Mouse (Mus musculus): ENCODE results near the gene Arnt. TPM values are rescaled to one million over a fixed set of nuclear protein-coding genes. Genes with fewer than 3 reads are reported as not detected.
A peak's percentile ranks its signal among the peaks of the same experiment; 100 is the strongest.
"Not testable (repeated sequence)": the region's sequence is repeated elsewhere in the genome, so short reads cannot be mapped to it uniquely, and the experiment has no call there.

Arnt gene
- 10 to 100 TPM; 55.9 to 57.4 TPM for total RNA-seq (2021)

DNA sequence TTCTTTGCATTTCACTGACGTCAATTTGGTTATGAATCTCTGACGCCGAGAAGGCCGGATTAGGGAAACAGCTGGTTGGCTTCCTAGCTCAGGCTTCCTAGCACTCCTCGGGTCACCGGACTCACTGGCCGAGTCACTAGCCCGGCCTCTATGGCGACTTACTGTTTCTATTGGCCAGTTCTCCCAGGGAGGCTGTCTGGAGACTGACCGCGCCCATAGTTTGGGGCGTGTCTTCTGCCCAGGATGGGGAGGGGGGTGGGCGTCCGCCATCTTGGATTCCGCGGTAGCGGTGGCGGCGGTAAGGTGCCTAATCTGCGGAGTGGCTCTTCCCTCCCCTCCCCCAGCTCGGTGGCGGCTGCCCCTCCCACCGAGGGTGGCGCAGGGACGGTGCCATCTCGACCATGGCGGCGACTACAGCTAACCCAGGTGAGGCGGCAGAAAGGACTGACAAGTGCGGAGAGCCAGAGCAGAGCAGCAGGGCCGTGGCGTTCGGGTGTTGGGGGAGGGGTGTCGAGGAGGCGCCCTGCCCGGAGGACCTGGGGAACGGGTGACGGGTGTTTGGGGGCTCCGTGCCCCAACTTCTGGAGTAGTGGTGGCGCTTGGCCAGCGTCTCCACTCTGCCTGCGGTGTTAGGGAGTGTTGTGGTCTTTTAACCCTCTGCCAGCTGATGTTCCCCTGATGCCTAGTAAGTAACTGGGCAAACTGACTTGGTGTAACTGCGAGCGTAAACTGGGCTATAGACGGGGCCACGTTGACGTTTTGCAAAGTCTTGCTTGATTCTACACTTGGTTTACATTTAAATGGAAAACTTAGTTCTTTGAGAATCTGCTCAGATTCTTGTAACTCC is at the start of gene Arnt:
TSS of gene Arnt (plus strand) at position 253 of the 847 bp plus-strand sequence.
- DNase-seq, result peak; percentile 93

DNA sequence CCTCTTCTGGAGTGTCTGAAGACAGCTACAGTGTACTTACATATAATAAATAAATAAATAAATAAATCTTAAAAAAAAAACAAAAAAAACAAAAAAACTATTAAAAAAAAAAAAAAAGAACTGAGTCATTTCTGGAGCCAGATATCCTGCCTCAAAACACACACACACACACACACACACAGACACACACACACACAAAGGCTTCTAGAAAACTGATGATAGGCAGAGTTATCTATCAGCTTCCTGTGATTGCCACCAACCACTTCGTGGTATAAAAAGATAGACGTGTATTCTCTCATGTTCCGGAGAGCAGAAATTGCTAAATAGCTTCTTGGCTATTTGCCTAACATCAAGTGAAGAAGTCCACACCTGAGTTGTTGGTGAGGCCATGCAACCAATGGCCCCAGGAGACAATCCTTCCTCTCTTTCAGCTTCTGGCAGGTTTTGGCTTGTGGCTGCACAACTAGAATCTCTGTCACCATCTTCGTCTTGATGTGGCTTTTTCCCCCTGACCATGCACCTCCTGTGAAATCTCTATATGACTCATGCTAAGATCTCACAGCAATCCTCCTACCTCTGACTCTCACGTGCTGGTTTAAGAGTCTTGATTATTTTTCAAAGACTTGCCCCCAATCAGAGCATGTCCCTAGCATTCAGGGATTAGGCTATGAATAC is 48.6 kb upstream of the Arnt start:
- DNase-seq, result no peak

DNA sequence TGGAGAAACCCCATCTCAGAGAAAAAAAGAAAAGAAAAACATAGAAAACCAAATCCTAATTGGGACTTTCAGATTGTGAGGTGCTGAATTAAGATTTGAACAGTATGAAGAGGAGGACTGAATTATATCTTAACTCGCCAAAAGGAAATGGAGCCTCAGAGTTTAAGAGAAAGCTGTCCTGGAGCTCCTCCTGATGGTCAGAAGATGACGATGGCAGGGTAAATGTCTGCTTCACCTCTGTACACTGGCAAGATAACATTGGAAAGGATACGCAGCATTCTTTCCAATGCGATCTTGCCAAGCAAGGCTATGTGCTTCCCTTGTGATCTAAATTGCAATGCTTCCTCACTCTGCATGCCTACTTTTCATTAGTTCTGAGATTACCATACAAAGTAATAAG is 39.8 kb upstream of the Arnt start:
- DNase-seq, result peak; percentile 21

DNA sequence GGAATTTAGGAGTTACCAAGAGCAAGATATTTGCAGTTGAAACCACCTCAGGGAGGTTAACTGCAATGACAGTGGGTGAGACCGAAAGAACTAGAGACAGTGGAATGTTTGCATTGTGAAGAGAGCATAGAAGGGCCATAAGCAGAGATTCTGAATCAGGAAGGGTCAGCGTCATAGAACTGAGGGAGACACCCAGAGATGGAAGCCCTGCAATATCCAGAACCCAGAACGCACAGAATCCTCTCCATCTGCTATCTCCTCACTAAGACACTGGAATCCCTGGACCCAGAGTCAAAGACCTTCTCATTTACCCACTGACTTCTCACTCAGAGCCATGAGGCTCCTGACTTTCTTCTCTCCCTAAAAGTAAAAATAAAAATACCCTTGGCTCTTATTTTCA is 31.4 kb upstream of the Arnt start, which contains the start of gene 4930558C23Rik:
TSS of gene 4930558C23Rik (minus strand) at position 101 of the 400 bp plus-strand sequence.
- no peak for DNase-seq

DNA sequence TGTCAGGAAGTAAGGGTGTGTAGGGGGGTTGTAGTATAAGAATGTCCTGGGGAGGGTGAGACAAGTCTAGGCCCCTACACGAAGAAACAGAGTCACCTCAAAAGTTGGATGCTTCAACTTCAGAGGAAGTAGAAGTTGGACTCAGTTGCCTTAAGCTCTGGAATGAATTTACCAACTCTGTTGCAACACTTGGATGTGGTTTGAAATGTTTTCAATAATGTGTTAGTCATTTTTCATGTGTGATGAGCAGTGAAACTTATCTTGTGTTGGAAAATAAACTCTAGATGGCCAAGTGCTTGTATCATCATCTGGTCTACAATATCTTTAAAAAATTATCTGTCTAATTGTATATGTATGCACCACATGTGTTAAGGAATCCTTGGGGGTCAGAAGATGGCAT is 26.5 kb upstream of the Arnt start:
- no peak for DNase-seq

DNA sequence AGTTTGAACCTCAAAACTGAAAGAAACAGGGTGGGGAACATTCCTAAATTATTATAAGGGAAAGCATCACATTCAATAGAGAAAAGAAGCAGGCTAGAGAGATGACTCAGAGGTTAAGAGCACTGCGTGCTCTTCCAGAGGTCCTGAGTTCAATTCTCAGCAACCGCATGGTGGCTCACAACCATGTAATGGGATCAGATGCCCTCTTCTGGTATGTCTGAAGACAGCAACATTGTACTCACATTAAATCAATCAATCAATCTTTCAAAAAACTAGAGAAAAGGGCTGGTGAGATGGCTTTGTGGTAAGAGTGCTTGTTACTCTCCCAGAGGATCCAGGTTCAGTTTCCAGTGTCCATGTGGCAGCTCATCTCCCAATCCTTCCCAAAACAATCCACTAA is 25.3 kb upstream of the Arnt start:
- no peak for DNase-seq

DNA sequence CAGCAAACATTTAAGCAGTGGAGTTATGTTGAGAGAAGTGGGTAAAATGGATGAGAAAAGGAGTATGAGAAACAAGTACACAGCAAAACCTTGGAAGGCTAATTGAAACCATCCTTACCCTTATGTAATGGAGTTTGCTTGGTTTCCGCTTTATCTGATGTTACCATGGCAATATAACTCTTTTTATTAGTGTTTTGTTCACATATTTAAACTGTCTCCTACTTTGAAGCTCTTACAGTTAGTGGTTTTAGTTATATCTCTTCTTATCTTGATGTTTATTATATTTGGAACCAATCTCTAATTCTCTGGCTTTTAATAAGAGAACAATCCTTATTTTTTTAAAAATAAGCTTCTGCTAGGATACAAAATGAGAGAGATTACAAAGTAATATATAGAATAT is 21.9 kb upstream of the Arnt start:
- no peak for DNase-seq

DNA sequence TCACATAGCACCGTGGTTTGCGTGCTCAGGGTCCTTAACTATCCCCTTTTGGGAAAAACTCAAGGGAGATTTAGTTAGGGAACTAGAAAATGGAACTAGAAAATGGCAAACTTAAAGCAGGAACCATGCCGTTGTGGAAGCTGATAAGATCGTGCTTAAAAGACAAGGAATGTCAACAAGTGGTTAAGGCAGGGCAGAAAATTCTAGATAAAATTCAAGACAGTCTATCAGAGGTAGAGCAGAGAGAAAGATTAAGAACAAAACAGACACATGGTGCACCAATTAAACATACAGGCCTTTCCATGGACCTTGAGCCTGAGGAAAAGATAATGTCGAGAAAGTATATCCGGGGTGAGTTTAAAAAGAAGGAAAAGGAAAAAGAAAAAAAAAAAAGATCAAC is 16.3 kb upstream of the Arnt start:
- no peak for DNase-seq

DNA sequence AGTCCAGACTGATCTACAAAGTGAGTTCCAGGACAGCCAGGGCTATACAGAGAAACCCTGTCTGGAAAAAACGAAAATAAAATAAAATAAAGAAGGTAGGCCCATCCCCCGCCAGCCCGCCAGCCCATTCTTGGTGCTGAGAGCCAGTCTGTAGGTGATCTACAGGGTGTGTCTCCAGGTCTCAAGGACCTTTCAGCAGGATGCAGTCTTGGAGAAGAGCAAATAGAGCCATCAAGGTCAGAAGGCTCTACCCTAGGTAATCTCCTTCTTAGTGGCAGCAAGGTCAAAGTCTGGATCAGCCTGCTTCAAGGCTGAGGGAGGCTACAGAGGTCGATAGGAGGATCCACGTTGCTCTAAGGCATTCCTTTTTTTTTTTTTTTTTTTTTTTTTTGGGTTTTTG is 7.7 kb upstream of the Arnt start:
- not testable (repeated sequence) for DNase-seq

DNA sequence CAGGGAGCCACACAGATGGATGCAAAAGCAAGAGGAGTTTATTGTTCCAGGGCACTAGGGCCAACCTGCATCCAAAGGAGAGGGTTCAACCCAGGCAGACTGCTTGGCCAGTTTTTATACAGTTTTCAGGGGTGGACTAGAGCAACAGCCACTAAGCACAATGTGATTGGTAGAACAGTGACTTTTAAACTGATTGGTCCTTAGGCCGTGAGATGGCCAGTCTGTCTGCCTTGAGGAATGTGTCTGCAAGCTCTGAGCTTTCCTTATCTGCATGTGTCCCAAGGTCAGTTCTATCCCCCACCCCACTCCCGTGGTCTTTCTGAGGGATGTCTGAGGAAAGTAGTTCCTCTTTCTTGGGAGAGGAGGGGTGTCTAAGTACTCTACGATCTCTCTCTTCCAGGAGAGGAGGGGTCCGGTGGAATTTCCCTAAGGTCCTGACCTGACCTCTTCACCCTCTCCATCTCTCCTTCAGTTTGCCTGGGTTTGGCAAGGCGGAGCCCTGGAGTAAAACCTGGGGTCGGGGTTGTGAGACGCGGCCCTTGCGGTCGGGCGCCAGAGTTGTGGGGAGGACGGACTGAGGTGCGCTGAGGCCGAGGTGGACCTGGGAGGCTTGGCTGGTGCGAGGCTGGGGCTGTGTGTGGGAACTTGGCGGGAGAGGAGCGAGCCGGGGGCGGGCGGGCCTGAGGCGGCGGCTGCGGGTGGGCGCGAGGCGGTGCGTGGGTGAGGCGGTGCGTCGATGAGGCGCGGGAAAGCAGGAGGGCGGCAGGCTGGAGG is 6.9 kb upstream of the Arnt start:
- DNase-seq, result not testable (repeated sequence)

DNA sequence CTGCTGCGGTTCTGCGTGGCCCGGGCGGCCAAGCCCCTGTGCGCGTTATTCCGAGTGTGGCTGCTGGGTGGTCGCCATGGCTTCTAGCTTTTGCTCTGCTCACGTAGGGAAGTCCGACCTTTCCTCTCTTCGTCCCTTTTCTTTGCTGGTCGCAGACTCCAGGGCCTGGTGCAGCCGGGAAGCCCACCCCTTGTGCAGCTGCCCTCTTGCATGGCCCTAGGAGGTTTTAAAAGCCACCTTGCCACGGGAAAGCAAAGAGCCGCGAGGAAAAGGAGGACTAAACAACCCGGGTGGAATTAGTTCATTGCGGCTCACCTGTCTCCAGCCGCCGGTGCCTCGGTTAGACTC is 6.3 kb upstream of the Arnt start:
- not testable (repeated sequence) for DNase-seq

DNA sequence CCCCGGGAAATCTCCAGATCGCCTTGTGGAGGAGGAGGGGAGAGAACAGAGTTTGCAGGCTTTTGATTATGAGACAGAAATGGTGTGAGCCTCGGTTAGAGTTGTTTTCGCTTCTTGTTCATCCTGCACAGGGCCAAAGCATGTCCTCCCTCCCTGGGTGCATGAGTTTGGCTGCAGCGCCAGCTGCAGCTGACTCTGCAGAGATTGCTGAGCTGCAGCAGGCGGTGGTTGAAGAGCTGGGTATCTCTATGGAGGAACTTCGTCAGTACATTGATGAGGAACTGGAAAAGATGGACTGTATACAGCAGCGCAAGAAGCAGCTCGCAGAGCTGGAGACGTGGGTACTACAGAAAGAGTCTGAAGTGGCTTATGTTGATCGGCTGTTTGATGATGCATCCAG is 5.8 kb upstream of the Arnt start:
- DNase-seq, result not testable (repeated sequence)

DNA sequence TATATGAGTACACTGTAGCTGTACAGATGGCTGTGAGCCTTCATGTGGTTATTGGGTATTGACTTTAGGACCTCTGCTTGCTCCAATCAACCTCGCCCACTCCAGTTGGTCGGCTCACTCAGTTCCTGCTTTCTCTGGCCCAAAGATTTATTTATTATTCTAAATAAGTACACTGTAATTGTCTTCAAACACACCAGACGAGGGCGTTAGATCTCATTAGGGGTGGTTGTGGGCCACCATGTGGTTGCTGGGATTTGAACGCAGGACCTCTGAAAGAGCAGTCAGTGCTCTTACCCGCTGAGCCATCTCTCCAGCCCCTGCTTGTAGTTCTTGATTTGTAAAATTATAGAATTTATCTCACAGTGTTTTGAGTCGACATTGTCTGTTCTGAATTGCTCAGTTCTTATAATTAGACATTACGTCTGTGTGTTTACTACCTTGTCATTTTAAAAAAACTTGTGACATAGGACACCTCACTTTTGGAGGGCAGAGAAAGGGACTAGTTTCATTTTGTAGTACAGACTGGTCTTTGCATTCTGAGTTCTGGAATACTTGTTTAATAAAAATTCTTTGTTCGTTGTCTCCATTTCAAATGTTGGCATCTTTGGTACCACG is 780 bp upstream of the Arnt start:
- DNase-seq, result no peak

DNA sequence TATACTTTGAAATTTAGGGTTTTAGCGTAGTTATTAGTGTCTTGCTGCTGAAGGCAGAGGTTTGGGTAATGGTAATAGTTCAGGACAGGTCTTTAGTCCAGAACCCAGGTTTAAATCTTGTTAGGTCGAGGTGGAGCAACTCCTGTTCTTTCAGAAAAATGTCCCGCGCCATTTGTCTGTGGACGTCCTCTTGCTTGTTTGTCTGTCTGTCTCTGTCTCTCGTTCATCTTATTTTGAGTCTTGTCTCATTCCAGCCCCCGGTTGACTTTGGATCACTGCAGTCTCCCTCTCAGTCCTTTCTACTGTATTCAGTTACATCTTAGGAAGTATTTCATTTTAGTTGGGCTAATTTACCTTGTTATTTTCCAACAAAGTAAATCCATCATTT is 789 bp downstream of the Arnt start:
- no peak for DNase-seq

DNA sequence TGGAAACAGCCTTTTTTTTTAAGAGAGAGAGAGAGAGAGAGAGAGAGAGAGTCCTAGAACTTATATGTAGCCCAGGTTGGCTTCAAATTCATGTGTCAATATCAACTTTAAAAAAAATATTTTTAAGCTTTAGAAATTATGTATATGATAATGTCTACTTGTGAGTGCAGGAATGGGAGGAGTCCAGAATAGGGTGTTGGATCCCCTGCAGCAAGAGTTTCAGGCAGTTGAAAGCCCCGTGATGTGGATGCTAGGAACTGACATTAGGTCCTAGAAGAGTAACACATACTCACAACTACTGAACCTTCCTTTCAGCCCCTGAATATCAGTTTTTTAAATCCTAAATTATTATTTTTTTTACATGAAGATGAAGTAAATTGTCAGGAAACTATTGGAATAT is 1.4 kb downstream of the Arnt start:
- no peak for DNase-seq

DNA sequence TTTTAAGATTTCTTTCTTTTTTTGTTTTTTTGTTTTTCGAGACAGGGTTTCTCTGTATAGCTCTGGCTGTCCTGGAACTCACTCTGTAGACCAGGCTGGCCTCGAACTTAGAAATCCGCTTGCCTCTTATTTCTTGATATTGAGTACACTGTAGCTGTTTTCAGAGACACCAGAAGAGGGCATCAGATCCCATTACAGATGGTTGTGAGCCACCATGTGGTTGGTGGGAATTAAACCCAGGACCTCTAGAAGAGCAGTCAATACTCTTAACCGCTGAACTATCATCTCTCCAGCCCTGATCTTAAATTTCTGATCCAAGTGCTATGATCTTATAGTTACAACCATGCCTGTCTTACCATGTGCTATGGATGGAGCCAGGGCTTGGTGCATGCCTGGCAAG is 4.4 kb downstream of the Arnt start:
- DNase-seq, result not testable (repeated sequence)

DNA sequence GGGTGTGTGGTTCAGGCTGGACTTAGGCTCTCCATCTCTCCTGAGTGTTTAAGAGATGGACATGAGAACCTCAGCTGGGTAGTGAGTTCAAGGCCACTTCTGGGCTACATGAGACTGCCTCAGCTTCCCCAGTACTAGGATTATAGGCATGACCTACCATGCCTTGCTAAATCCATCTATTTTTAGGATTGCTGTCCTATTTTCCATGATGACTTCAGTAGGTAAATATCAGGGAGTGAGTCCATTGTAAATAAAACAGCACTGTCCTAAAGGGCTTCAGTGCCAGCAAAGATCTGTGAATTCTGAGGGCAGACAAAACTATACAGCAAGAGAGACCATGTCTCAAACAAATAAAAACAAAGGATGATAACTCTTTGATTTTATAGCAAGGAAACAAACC is 5.5 kb downstream of the Arnt start:
- DNase-seq, result no peak

DNA sequence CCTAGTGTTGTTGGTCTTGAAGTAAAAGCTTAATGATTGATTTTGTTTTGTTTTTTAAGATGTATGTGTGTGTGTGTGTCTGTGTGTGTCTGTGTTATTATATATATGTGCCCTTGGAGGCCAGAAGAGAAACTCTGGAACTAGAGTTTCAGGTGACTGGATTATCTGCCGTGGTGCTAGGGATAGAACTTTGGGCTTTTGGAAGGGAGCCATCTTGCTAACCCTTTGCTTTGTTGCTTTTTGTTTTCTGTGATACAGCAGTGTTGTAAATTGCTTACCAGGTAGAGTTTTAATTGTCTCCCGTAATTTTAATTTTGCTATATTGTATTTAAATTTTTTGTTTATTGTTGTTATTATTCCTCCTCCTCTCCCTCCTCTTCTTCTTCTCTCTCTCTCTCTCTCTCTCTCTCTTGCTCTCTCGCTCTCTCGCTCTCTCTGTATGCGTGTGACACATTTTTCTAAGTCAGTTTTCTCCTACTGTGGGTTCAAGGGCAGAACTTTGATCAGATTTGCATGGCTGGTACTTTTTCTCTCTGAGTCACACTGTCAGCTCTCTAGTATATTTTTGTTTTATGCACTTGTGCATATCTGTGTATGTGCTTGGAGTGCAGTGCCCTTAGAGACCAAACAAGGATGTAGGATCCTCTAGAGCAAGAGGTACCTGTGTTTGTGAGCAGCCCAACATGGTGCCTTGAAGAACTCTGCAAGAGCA is 8.4 kb downstream of the Arnt start:
- no peak for DNase-seq

DNA sequence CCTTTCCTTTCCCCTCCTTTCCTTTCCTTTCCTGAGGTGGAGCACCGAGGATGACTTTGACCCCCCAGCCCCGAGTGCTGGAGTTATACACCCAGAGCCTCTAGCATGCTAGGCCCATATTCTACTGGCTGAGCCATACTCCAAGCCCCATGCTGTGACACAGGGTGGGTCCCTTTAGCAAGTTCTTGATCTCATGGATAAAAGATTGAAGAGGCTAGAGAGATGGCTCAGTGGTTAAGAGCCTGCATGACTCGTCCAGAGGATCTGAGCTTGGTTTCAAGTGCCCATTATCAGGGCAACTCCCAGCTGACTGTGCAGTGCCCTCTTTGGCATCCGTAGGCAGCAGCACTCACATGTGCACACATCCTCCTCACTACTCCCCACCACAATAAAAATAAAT is 11.1 kb downstream of the Arnt start:
- DNase-seq, result no peak

DNA sequence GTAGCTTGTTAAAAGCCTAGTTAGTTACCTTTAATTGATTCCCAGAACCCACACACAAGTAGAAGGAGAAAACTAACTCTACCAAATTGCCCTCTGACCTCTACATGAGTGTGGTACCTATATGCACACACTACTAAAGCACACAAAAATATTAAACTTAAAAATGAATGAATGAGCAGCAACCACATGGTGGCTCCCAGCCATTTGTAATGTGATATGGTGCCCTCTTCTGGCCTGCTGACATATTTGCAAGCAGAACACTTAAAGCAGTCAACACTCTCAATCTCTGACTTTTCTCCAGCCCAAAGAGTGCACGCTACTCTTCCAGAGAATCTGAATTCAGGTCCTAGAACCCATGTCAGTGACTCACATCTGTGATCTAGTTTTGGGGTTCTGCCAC is 16.2 kb downstream of the Arnt start:
- DNase-seq, result peak; percentile 55

DNA sequence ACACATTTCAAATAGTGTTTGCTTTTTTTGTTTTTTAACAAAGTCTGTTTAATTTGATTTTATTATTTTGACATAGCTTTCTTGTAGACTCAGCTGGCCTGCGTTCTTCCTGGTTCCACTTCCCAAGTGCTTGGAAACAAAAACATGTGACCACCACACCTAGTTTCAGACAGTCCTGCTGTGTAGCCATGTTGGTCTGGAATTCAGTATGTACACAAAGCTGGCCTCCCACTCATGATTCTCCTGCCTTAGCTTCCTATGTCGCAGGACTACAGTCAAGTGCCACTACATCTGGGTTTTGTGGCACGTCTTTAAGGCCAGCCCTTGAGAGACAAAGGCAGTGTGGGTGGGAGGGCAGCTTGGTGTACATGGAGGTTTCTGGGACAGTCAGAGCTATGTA is 16.7 kb downstream of the Arnt start:
- DNase-seq, result no peak

DNA sequence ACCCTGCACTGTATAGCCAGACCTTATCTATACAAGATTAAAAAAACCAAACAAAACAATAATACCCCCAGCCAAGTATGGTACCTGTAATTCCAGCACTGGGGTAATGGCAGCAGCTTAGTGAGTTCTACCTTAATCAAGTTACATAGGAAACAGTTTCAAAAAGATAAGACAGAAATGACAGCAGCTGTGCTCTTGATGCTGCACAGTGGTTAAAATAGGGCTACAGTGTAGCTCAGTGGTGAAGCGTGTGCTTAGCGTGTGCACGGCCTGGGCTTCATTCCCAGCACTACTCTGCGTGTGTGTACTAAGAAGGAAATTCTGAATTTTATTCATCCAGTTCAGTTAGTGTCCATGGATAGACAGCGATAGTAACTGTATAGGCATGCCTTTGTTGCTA is 22.2 kb downstream of the Arnt start:
- no peak for DNase-seq

Measured in heart, postnatal 4 days (tissue).